Mouse (Mus musculus) spleen, adult 2 months (tissue): ENCODE measurements around the gene S1pr5. TPM values are rescaled to one million over a fixed set of nuclear protein-coding genes. Genes with fewer than 3 reads are reported as not detected.
A peak's percentile ranks its signal among the peaks of the same experiment; 100 is the strongest.

ENCODE experiments used
- DNase-seq, 2 experiments: peaks; one replicate each; pipeline versions ENCODE4 v3.0.0 to v3.0.0-alpha.2; 2012 to 2021; ENCODE audit warnings: low spot score in 2 of 2, low read depth in 1 of 2
- H3K27ac ChIP-seq: fragments of 200-500 bp; 2 replicates; pipeline ENCODE4 v1.5.1; 2012; ENCODE audit warnings: low read length, inconsistent platforms; ENCODE audit not compliant: insufficient read depth
- H3K27me3 ChIP-seq: fragments of 200-500 bp; 2 replicates; pipeline ENCODE4 v1.6.1; 2012; ENCODE audit warnings: mild to moderate bottlenecking, moderate library complexity, low read length, inconsistent platforms; ENCODE audit not compliant: control insufficient read depth, insufficient read depth
- H3K36me3 ChIP-seq: fragments of 200-500 bp; 2 replicates; pipeline ENCODE4 v1.6.1; 2012; ENCODE audit warnings: mild to moderate bottlenecking, low read length, inconsistent platforms; ENCODE audit not compliant: control insufficient read depth, insufficient read depth
- H3K4me1 ChIP-seq: fragments of 200-500 bp; 2 replicates; pipeline ENCODE4 v1.6.1; 2011; ENCODE audit warnings: inconsistent platforms; ENCODE audit not compliant: control insufficient read depth, insufficient read depth, insufficient read length
- H3K4me3 ChIP-seq: fragments of 200-500 bp; 2 replicates; pipeline ENCODE4 v1.5.1; 2011; ENCODE audit warnings: mild to moderate bottlenecking, inconsistent platforms; ENCODE audit not compliant: insufficient read depth, insufficient read length; ENCODE audit errors: extremely low read depth
- CTCF ChIP-seq: fragments of 200-500 bp; IDR thresholded peaks from 2 replicates; pipeline ENCODE4 v1.5.1; 2011; ENCODE audit warnings: mild to moderate bottlenecking, inconsistent platforms; ENCODE audit not compliant: insufficient read depth, insufficient read length, insufficient replicate concordance; ENCODE audit errors: extremely low read depth
- POLR2A ChIP-seq: fragments of 200-500 bp; IDR thresholded peaks from 2 replicates; pipeline ENCODE4 v1.6.1; 2011; ENCODE audit warnings: low read depth, low read length, inconsistent platforms
- WGBS: fragments of 180-500 bp; shearing (Covaris S2); methylation state at CpG from one replicate; pipeline ENCODE4 v1.1.7; 2018; 5-methylcytosine and 5-hydroxymethylcytosine counted together
- polyA plus RNA-seq: library from polyadenylated mRNA; depleted of rRNA; stranded (reverse); fragments of >200 nt; gene quantifications from 2 replicates; pipeline ENCODE4 v1.2.3, GENCODE M21; 2012

S1pr5 gene
- polyA plus RNA-seq, 1 experiment, result 12.2 TPM

GRCm38 (mm10) chr9:21245113-21245487, 3.1 kb downstream of the S1pr5 start:
- WGBS, result 11% methylated on average over 16 of the region's 16 CpGs

DNA sequence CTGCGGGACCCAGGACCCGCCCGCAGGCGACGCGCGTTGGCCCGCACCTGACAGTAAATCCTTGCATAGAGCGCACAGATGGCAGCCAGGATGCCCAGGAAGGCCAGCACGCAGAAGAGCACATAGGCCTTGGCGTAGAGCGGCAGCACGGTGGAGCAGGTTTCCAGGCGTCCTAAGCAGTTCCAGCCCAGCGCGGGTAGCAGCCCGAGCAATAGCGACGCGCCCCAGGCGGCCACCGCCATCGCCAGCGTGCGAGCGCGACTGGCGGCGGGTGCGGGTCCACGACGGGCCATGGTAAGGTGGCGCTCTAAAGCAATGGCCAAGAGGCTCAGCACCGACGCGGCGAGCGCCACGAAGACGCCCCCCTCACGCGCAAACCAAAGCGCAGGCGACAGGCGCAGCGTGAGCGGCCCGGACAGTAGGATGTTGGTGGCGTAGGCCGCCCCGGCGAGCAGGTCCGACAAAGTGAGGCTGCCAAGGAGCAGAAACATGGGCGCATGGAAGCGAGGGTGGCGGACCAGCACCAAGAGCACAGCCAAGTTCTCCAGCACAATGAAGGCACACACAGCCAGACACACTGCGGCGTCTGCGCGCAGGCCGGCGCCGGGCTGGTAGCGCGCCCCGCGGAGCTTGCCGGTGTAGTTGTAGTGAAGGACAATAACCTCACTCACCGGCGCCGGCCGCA, 3.7 kb downstream of the S1pr5 start:
- Histone ChIP-seq H3K36me3 (no peaks in the 10 kb centered on the region), H3K27ac (no peak overlapping the region), H3K4me1 (peaks cover 9% of the 10 kb centered on the region), H3K27me3 (peaks cover 18% of the 10 kb centered on the region), H3K4me3 (peak overlapping the region; percentile 27; the same call in 1 of the 2 replicates)
- WGBS, result 2% methylated on average over 72 of the region's 72 CpGs
- DNase-seq, result no peak
- TF ChIP-seq POLR2A (no peak), CTCF (no peak)

More at GRCm38 (mm10) chr9:21245113-21245487, 3.1 kb downstream of the S1pr5 start:
- no peaks in the 10 kb centered on the region for H3K36me3 ChIP-seq
- peaks cover 18% of the 10 kb centered on the region for H3K27me3 ChIP-seq
- H3K4me1 ChIP-seq, result peaks cover 9% of the 10 kb centered on the region
- TF ChIP-seq CTCF, result no peak
- no peak for DNase-seq
- no peak overlapping the region; the same call in 1 of the 2 replicates for H3K4me3 ChIP-seq
- no peak overlapping the region for H3K27ac ChIP-seq

GRCm38 (mm10) chr9:21243826-21244427, 4.3 kb downstream of the S1pr5 start:
- no peak for DNase-seq
- peaks cover 9% of the 10 kb centered on the region for H3K4me1 ChIP-seq
- H3K27me3 ChIP-seq, result peaks cover 18% of the 10 kb centered on the region
- TF ChIP-seq CTCF, result no peak
- no peak for TF ChIP-seq POLR2A
- no peak overlapping the region for H3K27ac ChIP-seq
- WGBS, result 16% methylated on average over 42 of the region's 42 CpGs
- no peaks in the 10 kb centered on the region for H3K36me3 ChIP-seq
- H3K4me3 ChIP-seq, result peak overlapping the region; percentile 27; the same call in 1 of the 2 replicates

DNA sequence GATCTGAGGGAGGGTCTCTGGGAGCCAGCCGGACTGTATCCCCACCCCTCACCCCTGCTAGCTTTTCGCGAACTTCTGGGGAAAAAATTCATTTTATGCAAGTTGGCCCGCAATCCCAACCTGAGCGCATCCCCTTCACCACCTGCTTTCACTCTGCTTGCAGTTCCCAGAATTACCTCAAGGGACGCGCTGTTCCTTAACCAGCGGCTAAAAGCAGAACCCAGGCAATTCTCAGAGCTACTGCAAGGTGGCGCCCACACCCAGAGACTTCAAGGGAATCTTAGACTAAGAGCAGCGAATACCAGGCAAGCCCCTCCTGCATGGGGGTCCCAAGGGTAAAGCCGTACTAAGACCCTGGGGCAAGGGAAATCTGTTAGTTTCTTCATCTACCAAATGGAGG, 6.9 kb downstream of the S1pr5 start:
- H3K4me1 ChIP-seq, result peaks cover 16% of the 10 kb centered on the region
- no peak overlapping the region for H3K4me3 ChIP-seq
- peaks cover 9% of the 10 kb centered on the region for H3K27me3 ChIP-seq
- no peak for TF ChIP-seq POLR2A
- TF ChIP-seq CTCF, result peak; percentile 93; the same call in 1 of the 2 replicates
- H3K36me3 ChIP-seq, result no peaks in the 10 kb centered on the region
- H3K27ac ChIP-seq, result no peak overlapping the region
- 3% methylated on average over 11 of the region's 11 CpGs for whole genome bisulfite sequencing
- peak; percentile 82 for DNase-seq

DNA sequence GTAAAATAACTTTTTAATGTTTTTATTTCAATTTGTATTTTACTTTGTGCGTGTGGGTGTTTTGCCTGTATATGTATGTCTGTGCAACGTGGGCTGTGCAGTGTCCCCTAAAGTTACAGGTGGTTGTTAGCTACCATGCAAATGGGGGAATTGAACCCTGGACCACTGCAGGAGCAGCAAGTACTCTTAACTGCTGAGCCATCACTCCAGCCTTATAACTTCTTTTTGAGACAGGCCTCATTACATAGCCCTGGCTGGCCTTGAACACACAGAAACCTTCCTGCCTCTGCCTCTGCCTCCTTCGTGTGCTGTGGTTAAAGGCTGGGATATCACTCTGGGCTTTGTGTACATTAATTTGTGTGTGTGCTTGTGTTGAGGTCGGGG, 8.8 kb downstream of the S1pr5 start:
- TF ChIP-seq CTCF, result no peak
- no peaks in the 10 kb centered on the region for H3K36me3 ChIP-seq
- WGBS, result 24% methylated on average over 4 of the region's 4 CpGs
- peak overlapping the region; percentile 95 for H3K27ac ChIP-seq
- H3K4me3 ChIP-seq, result peak overlapping the region; percentile 82
- H3K27me3 ChIP-seq, result peaks cover 7% of the 10 kb centered on the region
- no peak for DNase-seq
- peaks cover 18% of the 10 kb centered on the region for H3K4me1 ChIP-seq

GRCm38 (mm10) chr9:21238733-21239464, 9.3 kb downstream of the S1pr5 start, which contains the start of gene Keap1:
Keap1 (minus strand) TSS chr9:21239361.
- H3K36me3 ChIP-seq, result peaks cover under 1% of the 10 kb centered on the region; the same call in 1 of the 2 replicates
- peak in 1 of 2 experiments; percentile 78 for DNase-seq
- H3K4me3 ChIP-seq, result peak within 1 kb of the TSS; percentile 82
- H3K27me3 ChIP-seq, result peaks cover 1% of the 10 kb centered on the region; the same call in 1 of the 2 replicates
- H3K4me1 ChIP-seq, result peaks cover 15% of the 10 kb centered on the region
- under 1% methylated on average over 87 of the region's 90 CpGs for WGBS
- peak within 1 kb of the TSS; percentile 95 for H3K27ac ChIP-seq
- TF ChIP-seq POLR2A, result peak; percentile 33
- no peak for TF ChIP-seq CTCF
